Mouse (Mus musculus) heart, embryonic 10.5 days (tissue): ENCODE results near the gene Oxct1. TPM values are rescaled to one million over a fixed set of nuclear protein-coding genes. Genes with fewer than 3 reads are reported as not detected.
A peak's percentile ranks its signal among the peaks of the same experiment; 100 is the strongest.

Experiments
- DNase-seq: peaks from one replicate; pipeline ENCODE4 v3.0.0-alpha.2; 2017; ENCODE audit warnings: low spot score
- H3K27ac ChIP-seq: fragments of 300-500 bp; sonication (generic); 2 replicates; pipeline ENCODE4 v1.5.1; 2016; ENCODE audit warnings: mild to moderate bottlenecking
- H3K27me3 ChIP-seq: fragments of 300-500 bp; sonication (generic); 2 replicates; pipeline ENCODE4 v1.6.1; 2016; ENCODE audit warnings: mild to moderate bottlenecking; ENCODE audit not compliant: poor library complexity, insufficient read depth, severe bottlenecking
- H3K36me3 ChIP-seq: fragments of 300-500 bp; sonication (generic); 2 replicates; pipeline ENCODE4 v1.6.1; 2016; ENCODE audit warnings: mild to moderate bottlenecking, moderate library complexity
- H3K4me1 ChIP-seq: fragments of 300-500 bp; sonication (generic); 2 replicates; pipeline ENCODE4 v1.6.1; 2016; ENCODE audit warnings: mild to moderate bottlenecking
- H3K4me3 ChIP-seq: fragments of 300-500 bp; sonication (generic); 2 replicates; pipeline ENCODE4 v1.5.1; 2016; ENCODE audit warnings: mild to moderate bottlenecking, moderate library complexity
- H3K9me3 ChIP-seq: fragments of 300-500 bp; sonication (generic); 2 replicates; pipeline ENCODE4 v1.6.1; 2016; ENCODE audit warnings: mild to moderate bottlenecking, moderate library complexity
- WGBS: fragments of 180-500 bp; shearing (Covaris S2); methylation state at CpG from one replicate; pipeline ENCODE4 v1.1.7; 2016; 5-methylcytosine and 5-hydroxymethylcytosine counted together
- polyA plus RNA-seq: library from polyadenylated mRNA; unstranded; fragments of >200 nt; fragmentation: Nextera tagmentation; extraction: Ambion mirVana; gene quantifications from 2 replicates; pipeline ENCODE4 v1.2.1, GENCODE M21; 2016

Oxct1 gene
- polyA plus RNA-seq, 1 experiment from 2014 or later, result 159 TPM

GRCm38 (mm10) chr15:4043032-4043471 is 16.9 kb downstream of the Oxct1 start:
- peaks cover 36% of the 10 kb centered on the region for H3K36me3 ChIP-seq
- H3K27me3 ChIP-seq, result no peaks in the 10 kb centered on the region
- no peak overlapping the region for H3K4me3 ChIP-seq
- no peaks in the 10 kb centered on the region for H3K9me3 ChIP-seq
- H3K27ac ChIP-seq, result no peak overlapping the region
- WGBS, result 20% methylated on average over 4 of the region's 4 CpGs
- no peaks in the 10 kb centered on the region for H3K4me1 ChIP-seq
- no peak for DNase-seq

GRCm38 (mm10) chr15:4056627-4057026 is 30.4 kb downstream of the Oxct1 start:
- no peaks in the 10 kb centered on the region for H3K27me3 ChIP-seq
- no peak for DNase-seq
- no peaks in the 10 kb centered on the region for H3K9me3 ChIP-seq
- H3K4me1 ChIP-seq, result no peaks in the 10 kb centered on the region
- no peak overlapping the region for H3K27ac ChIP-seq
- WGBS, result 33% methylated on average over 5 of the region's 5 CpGs
- peaks cover 58% of the 10 kb centered on the region for H3K36me3 ChIP-seq
- H3K4me3 ChIP-seq, result no peak overlapping the region

- WGBS, result 72% methylated on average over 5 of the region's 5 CpGs
- no peaks in the 10 kb centered on the region for H3K9me3 ChIP-seq
- no peaks in the 10 kb centered on the region for H3K27me3 ChIP-seq
- no peak for DNase-seq
- peaks cover 8% of the 10 kb centered on the region for H3K4me1 ChIP-seq
- H3K4me3 ChIP-seq, result no peak overlapping the region
- peak overlapping the region; percentile 62 for H3K27ac ChIP-seq
- H3K36me3 ChIP-seq, result peaks cover 39% of the 10 kb centered on the region
These were observed 37.4 kb downstream of the Oxct1 start for GRCm38 (mm10) chr15:4063574-4063973.

GRCm38 (mm10) chr15:4064013-4064412 is 37.8 kb downstream of the Oxct1 start:
- H3K36me3 ChIP-seq, result peaks cover 39% of the 10 kb centered on the region
- no peaks in the 10 kb centered on the region for H3K9me3 ChIP-seq
- no peak overlapping the region for H3K4me3 ChIP-seq
- no peaks in the 10 kb centered on the region for H3K27me3 ChIP-seq
- no peak for DNase-seq
- WGBS, result 57% methylated on average over 7 of the region's 7 CpGs
- peak overlapping the region; percentile 62 for H3K27ac ChIP-seq
- H3K4me1 ChIP-seq, result peaks cover 8% of the 10 kb centered on the region

GRCm38 (mm10) chr15:4064694-4065093 is 38.5 kb downstream of the Oxct1 start:
- no peaks in the 10 kb centered on the region for H3K27me3 ChIP-seq
- no peaks in the 10 kb centered on the region for H3K9me3 ChIP-seq
- peaks cover 8% of the 10 kb centered on the region for H3K4me1 ChIP-seq
- H3K27ac ChIP-seq, result no peak overlapping the region
- peaks cover 34% of the 10 kb centered on the region for H3K36me3 ChIP-seq
- no peak for DNase-seq
- no peak overlapping the region for H3K4me3 ChIP-seq
- 88% methylated on average over 5 of the region's 5 CpGs for WGBS

GRCm38 (mm10) chr15:4067273-4067990 is 41.2 kb downstream of the Oxct1 start:
- H3K36me3 ChIP-seq, result peaks cover 16% of the 10 kb centered on the region
- 81% methylated on average over 5 of the region's 5 CpGs for WGBS
- no peak for DNase-seq

GRCm38 (mm10) chr15:4077978-4078377 is 51.8 kb downstream of the Oxct1 start:
- Histone ChIP-seq H3K36me3 (peaks cover 40% of the 10 kb centered on the region), H3K9me3 (no peaks in the 10 kb centered on the region), H3K4me3 (no peak overlapping the region), H3K27me3 (no peaks in the 10 kb centered on the region), H3K27ac (no peak overlapping the region), H3K4me1 (no peaks in the 10 kb centered on the region)
- WGBS, result 83% methylated on average over 4 of the region's 4 CpGs
- DNase-seq, result no peak

More at GRCm38 (mm10) chr15:4067273-4067990, 41.2 kb downstream of the Oxct1 start:
- H3K27me3 ChIP-seq, result no peaks in the 10 kb centered on the region
- no peak overlapping the region for H3K27ac ChIP-seq
- H3K4me3 ChIP-seq, result no peak overlapping the region
- peaks cover 8% of the 10 kb centered on the region for H3K4me1 ChIP-seq
- no peaks in the 10 kb centered on the region for H3K9me3 ChIP-seq

- Histone ChIP-seq H3K4me1 (no peaks in the 10 kb centered on the region), H3K9me3 (no peaks in the 10 kb centered on the region), H3K27ac (no peak overlapping the region), H3K4me3 (no peak overlapping the region), H3K36me3 (peaks cover 34% of the 10 kb centered on the region), H3K27me3 (no peaks in the 10 kb centered on the region)
- DNase-seq, result no peak
- WGBS, result 67% methylated on average over 5 of the region's 5 CpGs
These were observed 52.6 kb downstream of the Oxct1 start for GRCm38 (mm10) chr15:4078785-4079184.

GRCm38 (mm10) chr15:4079425-4080189 is 53.4 kb downstream of the Oxct1 start:
- no peak overlapping the region for H3K4me3 ChIP-seq
- no peak for DNase-seq
- no peaks in the 10 kb centered on the region for H3K27me3 ChIP-seq
- no peaks in the 10 kb centered on the region for H3K9me3 ChIP-seq
- 89% methylated on average over 13 of the region's 13 CpGs for WGBS
- no peak overlapping the region for H3K27ac ChIP-seq
- peaks cover 30% of the 10 kb centered on the region for H3K36me3 ChIP-seq
- H3K4me1 ChIP-seq, result no peaks in the 10 kb centered on the region

- WGBS, result 80% methylated on average over 10 of the region's 10 CpGs
- Histone ChIP-seq H3K36me3 (no peaks in the 10 kb centered on the region), H3K27me3 (no peaks in the 10 kb centered on the region), H3K4me3 (no peak overlapping the region), H3K9me3 (no peaks in the 10 kb centered on the region), H3K27ac (no peak overlapping the region), H3K4me1 (no peaks in the 10 kb centered on the region)
- no peak for DNase-seq
These were observed 59.6 kb downstream of the Oxct1 start for GRCm38 (mm10) chr15:4085600-4086384.

- peaks cover 10% of the 10 kb centered on the region; the same call in 1 of the 2 replicates for H3K36me3 ChIP-seq
- no peak overlapping the region for H3K27ac ChIP-seq
- H3K27me3 ChIP-seq, result no peaks in the 10 kb centered on the region
- no peaks in the 10 kb centered on the region for H3K4me1 ChIP-seq
- no peak overlapping the region for H3K4me3 ChIP-seq
- H3K9me3 ChIP-seq, result no peaks in the 10 kb centered on the region
- 85% methylated on average over 4 of the region's 4 CpGs for WGBS
- DNase-seq, result no peak
These were observed 61.3 kb downstream of the Oxct1 start for GRCm38 (mm10) chr15:4087446-4087845.

- Histone ChIP-seq H3K4me1 (no peaks in the 10 kb centered on the region), H3K27ac (no peak overlapping the region), H3K4me3 (no peak overlapping the region), H3K9me3 (no peaks in the 10 kb centered on the region), H3K27me3 (no peaks in the 10 kb centered on the region), H3K36me3 (peaks cover 14% of the 10 kb centered on the region; the same call in 1 of the 2 replicates)
- WGBS, result 63% methylated on average over 7 of the region's 7 CpGs
- DNase-seq, result no peak
These were observed 61.7 kb downstream of the Oxct1 start for GRCm38 (mm10) chr15:4087914-4088313.

- 81% methylated on average over 3 of the region's 3 CpGs for WGBS
- DNase-seq, result no peak
- Histone ChIP-seq H3K27ac (no peak overlapping the region), H3K4me1 (no peaks in the 10 kb centered on the region), H3K9me3 (no peaks in the 10 kb centered on the region), H3K36me3 (peaks cover 19% of the 10 kb centered on the region; the same call in 1 of the 2 replicates), H3K27me3 (no peaks in the 10 kb centered on the region), H3K4me3 (no peak overlapping the region)
These were observed 64.4 kb downstream of the Oxct1 start for GRCm38 (mm10) chr15:4090601-4091000.
